Mouse (Mus musculus) adrenal gland, postnatal 25 days (tissue): ENCODE data around the gene Tmem107. TPM values are rescaled to one million over a fixed set of nuclear protein-coding genes. Genes with fewer than 3 reads are reported as not detected.

ENCODE experiments used
- total RNA-seq: library from RNA; stranded (reverse); gene quantifications from 2 replicates; pipeline ENCODE4 v1.2.3, GENCODE M21; 2021

Gene Tmem107
- total RNA-seq, 1 experiment from 2014 or later: 18.3 TPM

Other genes with a start within 250 kb of the Tmem107 start
- 54.4 and 70.0 TPM in 2 replicates for gene Ndel1, start 198.9 kb upstream of the Tmem107 start, total RNA-seq
- gene Rnf222, start 182.3 kb upstream of the Tmem107 start, total RNA-seq: 0.15 TPM in 1 of 2 replicates, not detected in the other
- 1,094 and 1,140 TPM in 2 replicates for gene Rpl26, start 169.2 kb upstream of the Tmem107 start, total RNA-seq
- gene Odf4, start 143.7 kb upstream of the Tmem107 start, total RNA-seq: 0.70 TPM in 1 of 2 replicates, not detected in the other
- gene Arhgef15, start 113.3 kb upstream of the Tmem107 start, total RNA-seq: 18.7 and 23.4 TPM in 2 replicates
- gene Slc25a35, start 102.7 kb upstream of the Tmem107 start, total RNA-seq: 32.0 and 35.4 TPM in 2 replicates
- gene Rangrf, start 95.6 kb upstream of the Tmem107 start, total RNA-seq: 20.7 and 22.4 TPM in 2 replicates
- gene Pfas, start 62.3 kb upstream of the Tmem107 start, total RNA-seq: 39.7 and 40.1 TPM in 2 replicates
- gene Ctc1, start 54.9 kb upstream of the Tmem107 start, total RNA-seq: 32.9 and 33.9 TPM in 2 replicates
- gene Aurkb, start 25.2 kb upstream of the Tmem107 start, total RNA-seq: 9.7 and 11.8 TPM in 2 replicates
- 23.1 and 32.0 TPM in 2 replicates for gene Borcs6, start 11.1 kb upstream of the Tmem107 start, total RNA-seq
- 143 and 163 TPM in 2 replicates for gene Vamp2, start 17.7 kb downstream of the Tmem107 start, total RNA-seq
- gene Per1, start 24.4 kb downstream of the Tmem107 start, total RNA-seq: 66.5 and 84.7 TPM in 2 replicates
- gene Hes7, start 49.6 kb downstream of the Tmem107 start, total RNA-seq: not detected in 2 replicates
- gene 9130213A22Rik, start 51.8 kb downstream of the Tmem107 start, total RNA-seq: 1.2 and 1.6 TPM in 2 replicates
- gene Aloxe3, start 55.1 kb downstream of the Tmem107 start, total RNA-seq: 0.64 and 2.8 TPM in 2 replicates
- gene Alox12b, start 86.2 kb downstream of the Tmem107 start, total RNA-seq: not detected in 2 replicates
- gene Alox8, start 127.0 kb downstream of the Tmem107 start, total RNA-seq: not detected in 2 replicates
- gene Gucy2e, start 166.2 kb downstream of the Tmem107 start, total RNA-seq: not detected in 2 replicates